In genomic region chr7:139096399-139096798, GRCm38 (mm10) we compare ENCODE assay signal across 15 mouse cellular contexts.
"Had no signal": no experiment of that assay in that cellular context is flagged by ENCODE, and none has a peak within 500 bp of the region (broad histone marks: within the 10 kb centered on the region; RNA-seq: fewer than 3 reads in every experiment).

No protein-coding gene starts in this region.

- DNase-seq: kidney, adult 18-20 months; kidney, adult 9 months; kidney, postnatal 14 days; kidney, postnatal 4 days; liver, embryonic 13.5 days; lung, adult 2 months; lung, postnatal 14 days; lung, postnatal 4 days; midbrain, embryonic 14.5 days; thymus, adult 2 months; thymus, postnatal 14 days; thymus, postnatal 4 days had no signal

- H3K4me1 ChIP-seq: liver, embryonic 13.5 days; neural tube, embryonic 13.5 days had no signal

- H3K27ac ChIP-seq: liver, embryonic 13.5 days; neural tube, embryonic 13.5 days; stomach, postnatal 0 days had no signal

- H3K4me2 ChIP-seq: liver, embryonic 13.5 days; midbrain, embryonic 11.5 days; neural tube, embryonic 13.5 days had no signal

- H3K9me3 ChIP-seq: liver, embryonic 13.5 days; neural tube, embryonic 13.5 days had no signal

- H3K27me3 ChIP-seq: liver, embryonic 13.5 days; neural tube, embryonic 13.5 days had no signal

- H3K9ac ChIP-seq: liver, embryonic 13.5 days; neural tube, embryonic 13.5 days had no signal

- H3K36me3 ChIP-seq: liver, embryonic 13.5 days had no signal

- H3K4me3 ChIP-seq: liver, embryonic 13.5 days; neural tube, embryonic 13.5 days had no signal
